Mouse (Mus musculus): ENCODE results near the gene Ptdss2. TPM values are rescaled to one million over a fixed set of nuclear protein-coding genes. Genes with fewer than 3 reads are reported as not detected.

The Ptdss2 gene
- total and polyA plus RNA-seq, 2 experiments from 2014 or later, result 25.6 to 96.8 TPM

- H3K27me3 ChIP-seq (ENCODE audit: insufficient read depth, low read length), result no peaks in the 10 kb centered on the region
- no peak for TF ChIP-seq CTCF (IDR thresholded peaks at IDR 0.05; ENCODE audit: low read depth)
- no peak overlapping the region for H3K4me3 ChIP-seq (ENCODE audit: low read length)
- ATAC-seq (no peak), DNase-seq (ENCODE audit: low spot score) (no peak)
- no peak overlapping the region for H3K27ac ChIP-seq
- no peaks in the 10 kb centered on the region for H3K9me3 ChIP-seq (ENCODE audit: low read length)
- H3K4me1 ChIP-seq (ENCODE audit: insufficient read depth, low read length), result no peaks in the 10 kb centered on the region
- H3K9ac ChIP-seq (replicated peaks; ENCODE audit: low read length), result no peak overlapping the region
- WGBS, result 91% methylated on average over 4 of the region's 4 CpGs
- H3K4me2 ChIP-seq (ENCODE audit: low read depth, low read length), result no peak overlapping the region
- H3K36me3 ChIP-seq (ENCODE audit: insufficient read depth, low read length), result peaks cover 8% of the 10 kb centered on the region; the same call in 1 of the 2 replicates
These were observed 19.1 kb downstream of the Ptdss2 start for GRCm38 (mm10) chr7:141141326-141141725.

GRCm38 (mm10) chr7:141143112-141143511, 20.9 kb downstream of the Ptdss2 start:
- peak; percentile 63 for TF ChIP-seq CTCF (IDR thresholded peaks at IDR 0.05; ENCODE audit: low read depth)
- ATAC-seq, result no peak
- no peak for DNase-seq (ENCODE audit: low spot score)
- no peak overlapping the region for H3K27ac ChIP-seq
- H3K9me3 ChIP-seq (ENCODE audit: low read length), result no peaks in the 10 kb centered on the region
- no peaks in the 10 kb centered on the region for H3K4me1 ChIP-seq (ENCODE audit: insufficient read depth, low read length)
- WGBS, result 51% methylated on average over 5 of the region's 5 CpGs
- no peak overlapping the region for H3K4me2 ChIP-seq (ENCODE audit: low read depth, low read length)
- H3K9ac ChIP-seq (replicated peaks; ENCODE audit: low read length), result no peak overlapping the region
- H3K36me3 ChIP-seq (ENCODE audit: insufficient read depth, low read length), result peaks cover 8% of the 10 kb centered on the region; the same call in 1 of the 2 replicates
- no peak overlapping the region for H3K4me3 ChIP-seq (ENCODE audit: low read length)
- H3K27me3 ChIP-seq (ENCODE audit: insufficient read depth, low read length), result no peaks in the 10 kb centered on the region

GRCm38 (mm10) chr7:141143861-141144260, 21.7 kb downstream of the Ptdss2 start:
- TF ChIP-seq CTCF (IDR thresholded peaks at IDR 0.05; ENCODE audit: low read depth), result no peak
- Histone ChIP-seq H3K4me1 (ENCODE audit: insufficient read depth, low read length) (no peaks in the 10 kb centered on the region), H3K27me3 (ENCODE audit: insufficient read depth, low read length) (no peaks in the 10 kb centered on the region), H3K36me3 (ENCODE audit: insufficient read depth, low read length) (peaks cover 8% of the 10 kb centered on the region; the same call in 1 of the 2 replicates), H3K9me3 (ENCODE audit: low read length) (no peaks in the 10 kb centered on the region), H3K27ac (no peak overlapping the region), H3K4me2 (ENCODE audit: low read depth, low read length) (no peak overlapping the region), H3K4me3 (ENCODE audit: low read length) (no peak overlapping the region), H3K9ac (replicated peaks; ENCODE audit: low read length) (no peak overlapping the region)
- ATAC-seq, result no peak
- WGBS, result 80% methylated on average over 2 of the region's 2 CpGs
- no peak for DNase-seq (ENCODE audit: low spot score)

- no peak overlapping the region for H3K9ac ChIP-seq (replicated peaks; ENCODE audit: low read length)
- no peaks in the 10 kb centered on the region for H3K27me3 ChIP-seq (ENCODE audit: insufficient read depth, low read length)
- no peak overlapping the region for H3K4me2 ChIP-seq (ENCODE audit: low read depth, low read length)
- no peaks in the 10 kb centered on the region for H3K4me1 ChIP-seq (ENCODE audit: insufficient read depth, low read length)
- 0 out of 2 replicates have a peak, but pooled peaks cover 3% of the 10 kb centered on the region for H3K36me3 ChIP-seq (ENCODE audit: insufficient read depth, low read length)
- no peak for TF ChIP-seq CTCF (IDR thresholded peaks at IDR 0.05; ENCODE audit: low read depth)
- ATAC-seq (no peak), DNase-seq (ENCODE audit: low spot score) (no peak)
- 87% methylated on average over 3 of the region's 3 CpGs for WGBS
- H3K9me3 ChIP-seq (ENCODE audit: low read length), result no peaks in the 10 kb centered on the region
- no peak overlapping the region for H3K27ac ChIP-seq
- H3K4me3 ChIP-seq (ENCODE audit: low read length), result no peak overlapping the region
These were observed 22.5 kb downstream of the Ptdss2 start for GRCm38 (mm10) chr7:141144650-141145049.

GRCm38 (mm10) chr7:141145403-141145802, 23.2 kb downstream of the Ptdss2 start:
- Histone ChIP-seq H3K27me3 (ENCODE audit: insufficient read depth, low read length) (no peaks in the 10 kb centered on the region), H3K4me2 (ENCODE audit: low read depth, low read length) (no peak overlapping the region), H3K27ac (no peak overlapping the region), H3K36me3 (ENCODE audit: insufficient read depth, low read length) (no peaks in the 10 kb centered on the region), H3K9ac (replicated peaks; ENCODE audit: low read length) (no peak overlapping the region), H3K9me3 (ENCODE audit: low read length) (no peaks in the 10 kb centered on the region), H3K4me1 (ENCODE audit: insufficient read depth, low read length) (no peaks in the 10 kb centered on the region), H3K4me3 (ENCODE audit: low read length) (no peak overlapping the region)
- ATAC-seq, result no peak
- no peak for DNase-seq (ENCODE audit: low spot score)
- TF ChIP-seq CTCF (IDR thresholded peaks at IDR 0.05; ENCODE audit: low read depth), result no peak
- WGBS, result 63% methylated on average over 1 of the region's 1 CpGs

GRCm38 (mm10) chr7:141146043-141146595, 23.9 kb downstream of the Ptdss2 start:
- Histone ChIP-seq H3K4me2 (ENCODE audit: low read depth, low read length) (no peak overlapping the region), H3K36me3 (ENCODE audit: insufficient read depth, low read length) (no peaks in the 10 kb centered on the region), H3K4me1 (ENCODE audit: insufficient read depth, low read length) (no peaks in the 10 kb centered on the region), H3K9me3 (ENCODE audit: low read length) (no peaks in the 10 kb centered on the region), H3K27me3 (ENCODE audit: insufficient read depth, low read length) (no peaks in the 10 kb centered on the region), H3K9ac (replicated peaks; ENCODE audit: low read length) (no peak overlapping the region), H3K27ac (no peak overlapping the region), H3K4me3 (ENCODE audit: low read length) (no peak overlapping the region)
- ATAC-seq, result no peak
- DNase-seq (ENCODE audit: low spot score), result no peak
- TF ChIP-seq CTCF (IDR thresholded peaks at IDR 0.05; ENCODE audit: low read depth), result no peak
- 95% methylated on average over 12 of the region's 12 CpGs for WGBS

- Histone ChIP-seq H3K4me3 (ENCODE audit: low read length) (no peak overlapping the region), H3K9ac (replicated peaks; ENCODE audit: low read length) (no peak overlapping the region), H3K4me2 (ENCODE audit: low read depth, low read length) (no peak overlapping the region), H3K36me3 (ENCODE audit: insufficient read depth, low read length) (peaks cover 5% of the 10 kb centered on the region; the same call in 1 of the 2 replicates), H3K27ac (no peak overlapping the region), H3K4me1 (ENCODE audit: insufficient read depth, low read length) (no peaks in the 10 kb centered on the region), H3K9me3 (ENCODE audit: low read length) (no peaks in the 10 kb centered on the region), H3K27me3 (ENCODE audit: insufficient read depth, low read length) (no peaks in the 10 kb centered on the region)
- 62% methylated on average over 6 of the region's 6 CpGs for WGBS
- TF ChIP-seq CTCF (IDR thresholded peaks at IDR 0.05; ENCODE audit: low read depth), result no peak
- ATAC-seq (no peak), DNase-seq (ENCODE audit: low spot score) (peak; percentile 15)
These were observed 24.9 kb downstream of the Ptdss2 start for GRCm38 (mm10) chr7:141147044-141147443.

All from hindbrain, postnatal 0 days (tissue).